Mouse (Mus musculus) myocyte (in vitro differentiated cells): ENCODE measurements around the gene Fabp3. TPM values are rescaled to one million over a fixed set of nuclear protein-coding genes. Genes with fewer than 3 reads are reported as not detected.

Experiments
- H3K27me3 ChIP-seq: one replicate; pipeline ENCODE4 v1.6.1; 2011; ENCODE audit not compliant: control insufficient read depth, insufficient read depth, insufficient read length
- H3K36me3 ChIP-seq: one replicate; pipeline ENCODE4 v1.6.1; 2011; ENCODE audit not compliant: control insufficient read depth, insufficient read depth
- H3K4me2 ChIP-seq: one replicate; pipeline ENCODE4 v1.6.1; 2011; ENCODE audit warnings: low read depth, control low read depth
- H3K4me3 ChIP-seq: one replicate; pipeline ENCODE4 v1.5.1; 2011; ENCODE audit warnings: mild to moderate bottlenecking, control low read depth, moderate library complexity
- H3K79me2 ChIP-seq: one replicate; pipeline ENCODE4 v1.6.1; 2011; ENCODE audit not compliant: control insufficient read depth, insufficient read depth
- H3ac ChIP-seq: one replicate; pipeline ENCODE4 v1.6.1; 2011; ENCODE audit not compliant: control insufficient read depth, insufficient read length
- CEBPB ChIP-seq: IDR thresholded peaks from 2 replicates; pipeline ENCODE4 v1.6.1; 2011; ENCODE audit warnings: mild to moderate bottlenecking, moderate library complexity; ENCODE audit not compliant: poor library complexity, insufficient read depth, severe bottlenecking
- E2F4 ChIP-seq: IDR thresholded peaks from one replicate; pipeline ENCODE4 v1.6.1; 2011; ENCODE audit warnings: mild to moderate bottlenecking, control low read depth, moderate library complexity; ENCODE audit not compliant: insufficient read depth
- MAX ChIP-seq: IDR thresholded peaks from one replicate; pipeline ENCODE4 v1.6.1; 2011; ENCODE audit warnings: low read depth, mild to moderate bottlenecking, control low read depth
- MYOD1 ChIP-seq, 3 experiments: IDR thresholded peaks; one replicate each; pipeline ENCODE4 v1.6.1; 2011; ENCODE audit warnings: control low read depth in 2 of 3, low read depth in 2 of 3, mild to moderate bottlenecking in 2 of 3, moderate library complexity in 1 of 3; ENCODE audit not compliant: insufficient read length in 2 of 3, control insufficient read depth in 1 of 3
- MYOG ChIP-seq, 3 experiments: IDR thresholded peaks; one replicate each; pipeline ENCODE4 v1.6.1; 2011; ENCODE audit warnings: control low read depth in 2 of 3, low read depth in 2 of 3, mild to moderate bottlenecking in 2 of 3; ENCODE audit not compliant: insufficient read length in 2 of 3, control insufficient read depth in 1 of 3, insufficient read depth in 1 of 3
- POLR2A ChIP-seq: IDR thresholded peaks from one replicate; pipeline ENCODE4 v1.6.1; 2011; ENCODE audit warnings: low read depth, mild to moderate bottlenecking, control low read depth, moderate library complexity; ENCODE audit not compliant: insufficient read length
- POLR2AphosphoS2 ChIP-seq: IDR thresholded peaks from one replicate; pipeline ENCODE4 v1.6.1; 2011; ENCODE audit warnings: low read depth, control low read depth; ENCODE audit not compliant: insufficient read length
- REST ChIP-seq: IDR thresholded peaks from one replicate; pipeline ENCODE4 v1.6.1; 2011; ENCODE audit warnings: mild to moderate bottlenecking, control low read depth, moderate library complexity; ENCODE audit not compliant: insufficient read depth, insufficient read length
- SRF ChIP-seq: IDR thresholded peaks from one replicate; pipeline ENCODE4 v1.6.1; 2011; ENCODE audit warnings: low read depth; ENCODE audit not compliant: control insufficient read depth, insufficient read length
- TCF12 ChIP-seq: IDR thresholded peaks from one replicate; pipeline ENCODE4 v1.6.1; 2011; ENCODE audit warnings: mild to moderate bottlenecking, control low read depth; ENCODE audit not compliant: poor library complexity, insufficient read depth, severe bottlenecking
- TCF3 ChIP-seq: IDR thresholded peaks from one replicate; pipeline ENCODE4 v1.6.1; 2011; ENCODE audit warnings: low read depth, control low read depth; ENCODE audit not compliant: insufficient read length
- USF1 ChIP-seq: IDR thresholded peaks from one replicate; pipeline ENCODE4 v1.6.1; 2011; ENCODE audit warnings: low read depth, mild to moderate bottlenecking, control low read depth, moderate library complexity
- polyA plus RNA-seq: library from polyadenylated mRNA; unstranded; fragments of >200 nt; fragmentation: generic; extraction: Trizol; gene quantifications from one replicate; pipeline ENCODE4 v1.2.1, GENCODE M21; 2012; ENCODE audit warnings: missing spikeins

The Fabp3 gene
- polyA plus RNA-seq, 1 experiment, result 71.9 TPM

DNA sequence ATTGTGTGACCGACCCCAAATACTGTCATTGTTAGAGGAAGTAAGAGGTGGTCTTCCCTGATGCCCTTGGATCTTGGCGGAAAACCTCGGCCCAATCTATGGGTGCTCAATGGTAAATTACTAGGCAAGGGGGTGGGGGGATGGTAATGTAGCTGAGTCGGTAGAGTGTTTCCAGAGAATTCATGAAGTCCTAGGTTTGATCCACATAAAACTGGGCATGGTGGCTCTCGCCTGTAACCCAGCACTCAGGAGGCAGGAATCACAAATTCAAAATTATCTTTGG, 32.6 kb upstream of the Fabp3 start:
- peak overlapping the region; percentile 91 for H3K4me3 ChIP-seq
- peak overlapping the region; percentile 88 for H3K4me2 ChIP-seq
- H3K36me3 ChIP-seq, result no peaks in the 10 kb centered on the region
- H3K27me3 ChIP-seq, result no peaks in the 10 kb centered on the region
- peaks cover 4% of the 10 kb centered on the region for H3K79me2 ChIP-seq
- TF ChIP-seq MYOG (IDR thresholded peaks at IDR 0.05; ENCODE audit: control insufficient read depth in 1 of 3, insufficient read depth in 1 of 3, insufficient read length in 2 of 3, low read depth in 2 of 3), result no peak
- TF ChIP-seq CEBPB, result no peak
- no peak for TF ChIP-seq REST
- TF ChIP-seq POLR2AphosphoS2, result no peak
- TF ChIP-seq SRF, result no peak
- no peak for TF ChIP-seq POLR2A
- no peak for TF ChIP-seq MYOD1 (IDR thresholded peaks at IDR 0.05; ENCODE audit: control insufficient read depth in 1 of 3, insufficient read length in 2 of 3, low read depth in 2 of 3)
- no peak for TF ChIP-seq TCF12
- TF ChIP-seq E2F4, result no peak
- TF ChIP-seq MAX, result no peak
- no peak for TF ChIP-seq USF1
- TF ChIP-seq TCF3, result no peak
- H3ac ChIP-seq, result peak overlapping the region; percentile 15

DNA sequence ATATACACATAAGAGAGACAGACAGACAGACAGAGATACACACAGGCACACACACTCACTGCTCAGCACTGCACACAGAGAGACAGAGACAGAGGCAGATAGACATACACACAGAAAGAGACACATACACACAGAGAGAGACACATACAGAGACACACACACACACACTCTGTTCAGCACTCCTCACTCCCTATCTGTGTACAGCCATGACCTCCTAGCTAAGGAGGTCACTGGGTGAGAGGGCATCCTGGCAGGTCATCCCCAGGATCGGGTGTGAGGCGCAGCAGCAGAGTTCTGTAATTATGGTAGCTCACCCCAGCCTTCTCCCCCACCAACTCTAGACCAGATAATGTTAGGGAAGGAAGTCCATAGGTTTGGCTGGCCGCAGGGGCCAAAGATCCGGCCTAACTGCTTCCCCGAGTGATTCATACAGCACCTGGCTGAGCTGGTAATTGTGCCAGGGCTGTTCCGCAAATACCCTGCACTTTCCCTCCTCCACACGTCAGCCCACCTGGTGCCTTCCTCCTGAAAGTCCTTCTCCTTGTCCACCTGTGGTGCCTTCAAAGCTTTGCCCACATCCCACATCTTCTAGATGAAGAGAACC, 31.7 kb upstream of the Fabp3 start:
- Histone ChIP-seq H3K27me3 (no peaks in the 10 kb centered on the region), H3K36me3 (no peaks in the 10 kb centered on the region), H3K4me2 (peak overlapping the region; percentile 10), H3ac (no peak overlapping the region), H3K79me2 (peaks cover 4% of the 10 kb centered on the region), H3K4me3 (no peak overlapping the region)
- TF ChIP-seq SRF, result no peak

DNA sequence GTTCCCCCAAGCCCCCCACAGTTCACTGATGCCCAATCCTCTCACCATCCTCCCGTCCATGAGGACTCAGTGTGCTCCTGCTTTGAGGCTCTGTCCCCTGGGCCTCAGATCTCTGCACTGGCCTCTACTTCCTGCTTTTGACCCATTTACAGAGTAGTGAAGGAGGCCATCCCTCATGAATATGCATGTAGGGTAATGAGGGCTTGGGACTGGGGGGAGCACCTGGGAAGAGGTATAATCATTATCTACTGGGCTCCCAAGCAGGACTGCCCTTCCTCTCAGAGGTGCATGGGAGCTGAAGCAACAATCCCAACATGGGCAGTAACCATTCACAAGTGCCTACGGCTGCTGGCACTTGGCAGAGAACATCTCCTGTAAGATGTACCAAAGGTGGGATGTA, 29.3 kb upstream of the Fabp3 start, which contains the start of gene Serinc2:
Serinc2 (minus strand) TSS at position 101 of the 400 bp plus-strand sequence.
- Histone ChIP-seq H3K4me2 (no peak within 1 kb of the TSS), H3K36me3 (no peaks in the 10 kb centered on the region), H3K27me3 (no peaks in the 10 kb centered on the region), H3K79me2 (no peaks in the 10 kb centered on the region), H3ac (no peak within 1 kb of the TSS), H3K4me3 (no peak within 1 kb of the TSS)
- TF ChIP-seq MAX (no peak), POLR2AphosphoS2 (no peak), CEBPB (no peak)

DNA sequence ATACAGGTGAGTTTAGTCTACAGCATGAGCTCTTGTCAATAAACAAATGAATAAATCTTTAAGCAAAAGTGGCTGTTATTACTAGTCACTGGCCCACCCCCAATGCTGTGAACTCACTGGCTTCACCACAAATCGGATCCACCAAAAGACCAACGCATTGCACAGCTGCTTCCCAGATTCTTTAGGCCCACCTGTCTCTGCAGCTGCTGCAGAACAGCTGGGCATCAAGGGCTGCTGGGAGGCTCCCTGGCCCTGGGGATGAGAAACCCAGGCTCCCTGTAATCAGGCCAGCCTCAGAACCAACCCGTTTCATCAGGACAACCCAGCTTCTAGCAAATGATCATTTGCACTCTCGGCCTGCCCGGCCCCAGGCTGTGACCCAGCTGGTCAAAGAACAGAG, 25.5 kb upstream of the Fabp3 start:
- no peaks in the 10 kb centered on the region for H3K27me3 ChIP-seq
- H3K4me2 ChIP-seq, result no peak overlapping the region
- H3K4me3 ChIP-seq, result no peak overlapping the region
- no peak for TF ChIP-seq SRF
- TF ChIP-seq USF1, result no peak
- TF ChIP-seq TCF3, result peak; percentile 94
- TF ChIP-seq MYOD1 (IDR thresholded peaks at IDR 0.05; ENCODE audit: control insufficient read depth in 1 of 3, insufficient read length in 2 of 3, low read depth in 2 of 3), result peak; percentile 58 to 99 (median 97)
- no peak for TF ChIP-seq POLR2AphosphoS2
- TF ChIP-seq POLR2A, result no peak
- peak; percentile 94 for TF ChIP-seq TCF12
- TF ChIP-seq MYOG (IDR thresholded peaks at IDR 0.05; ENCODE audit: control insufficient read depth in 1 of 3, insufficient read depth in 1 of 3, insufficient read length in 2 of 3, low read depth in 2 of 3), result peak; percentile 69 to 99 (median 91)
- H3K79me2 ChIP-seq, result no peaks in the 10 kb centered on the region
- H3ac ChIP-seq, result no peak overlapping the region
- no peaks in the 10 kb centered on the region for H3K36me3 ChIP-seq

DNA sequence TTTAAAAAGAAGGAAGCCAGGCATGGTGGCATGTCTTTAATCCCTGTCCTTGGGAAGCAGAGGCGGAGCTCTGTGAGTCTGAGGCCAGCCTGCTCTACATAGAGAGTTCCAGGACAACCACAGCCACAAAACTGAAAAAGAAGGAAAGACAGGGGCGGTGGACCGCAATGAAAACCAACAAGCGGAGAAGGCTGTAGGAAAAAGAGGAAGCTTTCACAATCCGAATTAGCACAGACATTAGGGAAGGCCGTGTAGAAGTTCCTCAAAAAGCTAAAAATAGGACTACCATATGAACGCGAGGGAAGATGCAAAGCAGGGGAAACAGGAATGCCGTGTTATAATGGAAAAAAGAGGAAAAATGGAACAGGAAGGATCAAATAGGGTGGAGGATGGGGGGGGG, 24.6 kb upstream of the Fabp3 start:
- no peak overlapping the region for H3ac ChIP-seq

More for the DNA sequence above, 24.6 kb upstream of the Fabp3 start:
- no peak overlapping the region for H3K4me2 ChIP-seq
- no peaks in the 10 kb centered on the region for H3K36me3 ChIP-seq
- TF ChIP-seq MAX, result no peak
- no peak for TF ChIP-seq E2F4
- no peak for TF ChIP-seq CEBPB
- TF ChIP-seq MYOG (IDR thresholded peaks at IDR 0.05; ENCODE audit: control insufficient read depth in 1 of 3, insufficient read depth in 1 of 3, insufficient read length in 2 of 3, low read depth in 2 of 3), result no peak
- no peak for TF ChIP-seq SRF
- TF ChIP-seq REST, result no peak
- TF ChIP-seq POLR2AphosphoS2, result no peak
- no peak for TF ChIP-seq USF1
- no peak for TF ChIP-seq TCF12
- TF ChIP-seq POLR2A, result no peak
- TF ChIP-seq TCF3, result no peak
- no peak for TF ChIP-seq MYOD1 (IDR thresholded peaks at IDR 0.05; ENCODE audit: control insufficient read depth in 1 of 3, insufficient read length in 2 of 3, low read depth in 2 of 3)
- no peaks in the 10 kb centered on the region for H3K27me3 ChIP-seq
- no peak overlapping the region for H3K4me3 ChIP-seq
- H3K79me2 ChIP-seq, result no peaks in the 10 kb centered on the region
